Mouse (Mus musculus): Measurements from ENCODE around the gene Aco1. TPM values are rescaled to one million over a fixed set of nuclear protein-coding genes. Genes with fewer than 3 reads are reported as not detected.

Aco1 gene
- total and polyA plus RNA-seq, 2 experiments from 2014 or later = 33.2 to 57.5 TPM

- Histone ChIP-seq H3K36me3 (ENCODE audit: insufficient read depth, low read length) (no peaks in the 10 kb centered on the region), H3K9ac (replicated peaks; ENCODE audit: low read length, poor library complexity, severe bottlenecking) (no peak overlapping the region), H3K9me3 (ENCODE audit: low read length) (no peaks in the 10 kb centered on the region), H3K4me2 (ENCODE audit: low read depth, low read length, poor library complexity, severe bottlenecking) (no peak overlapping the region), H3K27ac (ENCODE audit: low read depth, low read length) (no peak overlapping the region), H3K27me3 (ENCODE audit: insufficient read depth, low read length) (no peaks in the 10 kb centered on the region), H3K4me3 (ENCODE audit: low read depth, low read length) (no peak overlapping the region), H3K4me1 (ENCODE audit: insufficient read depth, low read length) (no peaks in the 10 kb centered on the region)
- DNase-seq (ENCODE audit: low spot score) (no peak), ATAC-seq (ENCODE audit: low FRiP score) (no peak)
- TF ChIP-seq CTCF (IDR thresholded peaks at IDR 0.05) = no peak
- 58% methylated on average over 6 of the region's 6 CpGs for WGBS
Measured at GRCm38 (mm10) chr4:40241928-40242327, 99.0 kb downstream of the Aco1 start.

- H3K4me1 ChIP-seq (ENCODE audit: insufficient read depth, low read length) = no peaks in the 10 kb centered on the region
- no peak overlapping the region for H3K9ac ChIP-seq (replicated peaks; ENCODE audit: low read length, poor library complexity, severe bottlenecking)
- ATAC-seq (ENCODE audit: low FRiP score) (no peak), DNase-seq (ENCODE audit: low spot score) (no peak)
- no peak overlapping the region for H3K27ac ChIP-seq (ENCODE audit: low read depth, low read length)
- H3K4me2 ChIP-seq (ENCODE audit: low read depth, low read length, poor library complexity, severe bottlenecking) = no peak overlapping the region
- no peak for TF ChIP-seq CTCF (IDR thresholded peaks at IDR 0.05)
- H3K4me3 ChIP-seq (ENCODE audit: low read depth, low read length) = no peak overlapping the region
- H3K36me3 ChIP-seq (ENCODE audit: insufficient read depth, low read length) = no peaks in the 10 kb centered on the region
- H3K9me3 ChIP-seq (ENCODE audit: low read length) = no peaks in the 10 kb centered on the region
- H3K27me3 ChIP-seq (ENCODE audit: insufficient read depth, low read length) = no peaks in the 10 kb centered on the region
- 86% methylated on average over 4 of the region's 4 CpGs for WGBS
Measured at GRCm38 (mm10) chr4:40243006-40243405, 100.1 kb downstream of the Aco1 start.

- Histone ChIP-seq H3K4me3 (ENCODE audit: low read depth, low read length) (no peak overlapping the region), H3K4me1 (ENCODE audit: insufficient read depth, low read length) (no peaks in the 10 kb centered on the region), H3K4me2 (ENCODE audit: low read depth, low read length, poor library complexity, severe bottlenecking) (no peak overlapping the region), H3K27me3 (ENCODE audit: insufficient read depth, low read length) (no peaks in the 10 kb centered on the region), H3K36me3 (ENCODE audit: insufficient read depth, low read length) (no peaks in the 10 kb centered on the region), H3K9me3 (ENCODE audit: low read length) (no peaks in the 10 kb centered on the region), H3K27ac (ENCODE audit: low read depth, low read length) (no peak overlapping the region), H3K9ac (replicated peaks; ENCODE audit: low read length, poor library complexity, severe bottlenecking) (no peak overlapping the region)
- TF ChIP-seq CTCF (IDR thresholded peaks at IDR 0.05) = no peak
- no peak for ATAC-seq (ENCODE audit: low FRiP score)
- WGBS = 85% methylated on average over 8 of the region's 8 CpGs
- DNase-seq (ENCODE audit: low spot score) = no peak
Measured at GRCm38 (mm10) chr4:40244035-40244434, 101.2 kb downstream of the Aco1 start.

Other genes with a start within 250 kb of the Aco1 start
- 5.0 and 6.4 TPM in 2 replicates for gene Ddx58, start 96.7 kb downstream of the Aco1 start, total RNA-seq (2014; rRNA removed)
- 3.0 and 3.3 TPM in 2 replicates for gene Ddx58, start 96.7 kb downstream of the Aco1 start, polyA plus RNA-seq (2015; fragmentation: Nextera tagmentation; extraction: Ambion mirVana)
- 0.71 and 3.0 TPM in 2 replicates for gene Smim27, start 126.5 kb downstream of the Aco1 start, total RNA-seq (2014; rRNA removed)
- gene Smim27, start 126.5 kb downstream of the Aco1 start, polyA plus RNA-seq (2015; fragmentation: Nextera tagmentation; extraction: Ambion mirVana) = 13.9 and 18.8 TPM in 2 replicates
- 24.4 and 25.3 TPM in 2 replicates for gene Topors, start 126.8 kb downstream of the Aco1 start, total RNA-seq (2014; rRNA removed)
- 25.9 and 29.9 TPM in 2 replicates for gene Topors, start 126.8 kb downstream of the Aco1 start, polyA plus RNA-seq (2015; fragmentation: Nextera tagmentation; extraction: Ambion mirVana)
- 129 and 174 TPM in 2 replicates for gene Ndufb6, start 136.3 kb downstream of the Aco1 start, total RNA-seq (2014; rRNA removed)
- gene Ndufb6, start 136.3 kb downstream of the Aco1 start, polyA plus RNA-seq (2015; fragmentation: Nextera tagmentation; extraction: Ambion mirVana) = 399 and 439 TPM in 2 replicates

Measured in midbrain, postnatal 0 days (tissue).